Mouse (Mus musculus): Measurements from ENCODE around the gene Cldn34c3.
"Not testable (repeated sequence)": the region's sequence is repeated elsewhere in the genome, so short reads cannot be mapped to it uniquely, and the experiment has no call there.

The Cldn34c3 gene

DNA sequence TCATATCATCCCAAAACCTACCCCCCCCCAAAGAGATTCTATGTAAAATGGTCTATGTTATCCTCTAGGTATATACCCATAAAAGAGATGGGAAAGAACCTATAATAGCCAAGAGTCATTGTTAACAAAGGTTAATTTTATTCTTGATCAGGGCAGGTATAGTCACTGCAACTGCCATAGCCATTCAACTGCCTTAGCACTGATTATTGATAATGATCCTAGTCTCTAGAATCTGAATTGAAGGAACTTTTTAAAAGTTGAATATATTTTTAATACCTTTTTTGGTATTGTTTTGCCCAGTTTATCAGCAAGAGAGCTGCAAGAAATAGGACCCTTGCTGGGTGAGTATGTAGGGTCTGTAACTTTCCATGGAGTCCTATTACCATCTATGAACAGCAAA lies at the start of gene Cldn34c3:
Gene Cldn34c3 (plus strand): TSS at position 301 of the 400 bp plus-strand sequence.
- DNase-seq (ENCODE audit: low spot score in 2 of 2) = not testable (repeated sequence)

Data from frontal cortex, postnatal 14 days (tissue).